Mouse (Mus musculus) bone marrow macrophage, adult 2 months (primary cell): Measurements from ENCODE around the gene Elac2.

Experiments
- CTCF ChIP-seq: IDR thresholded peaks from 2 replicates; pipeline ENCODE4 v1.5.1; 2012; ENCODE audit warnings: low read depth, mild to moderate bottlenecking, low read length, moderate library complexity
- POLR2A ChIP-seq: IDR thresholded peaks from 2 replicates; pipeline ENCODE4 v1.6.1; 2012; ENCODE audit warnings: mild to moderate bottlenecking, low read depth, low read length, borderline replicate concordance

DNA sequence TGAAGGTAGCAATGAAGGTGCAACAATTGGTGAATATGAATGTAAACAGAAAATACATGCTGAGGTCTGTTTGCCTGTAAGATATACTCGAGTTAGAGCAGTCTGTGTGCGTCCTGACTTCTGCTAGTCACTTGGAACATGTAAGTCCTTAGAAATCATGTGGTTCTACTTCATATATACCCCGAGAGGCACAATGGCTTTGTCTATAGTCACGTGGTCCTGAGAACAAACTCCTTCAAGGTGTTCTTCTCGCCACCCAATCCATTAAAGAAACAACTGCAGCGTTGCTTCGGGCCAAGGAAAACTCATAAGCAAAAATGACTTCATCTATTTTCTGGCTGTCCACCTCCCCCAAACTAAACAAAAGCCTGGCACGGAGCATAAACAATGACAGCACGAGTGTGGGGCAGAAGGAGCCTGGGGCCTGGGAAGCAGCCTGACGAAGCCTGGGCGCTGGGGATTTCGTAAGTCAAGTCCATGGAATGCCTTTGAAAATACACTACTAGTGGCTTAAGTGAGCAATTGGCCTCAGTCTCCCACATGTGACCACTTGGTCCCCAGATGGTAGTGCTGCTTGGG lies 60.8 kb downstream of the Elac2 start:
- TF ChIP-seq CTCF (no peak), POLR2A (no peak)
